Mouse (Mus musculus) limb, embryonic 14.5 days (tissue): Measurements from ENCODE around the gene Cdc42bpa. TPM values are rescaled to one million over a fixed set of nuclear protein-coding genes. Genes with fewer than 3 reads are reported as not detected.

Experiments used
- ATAC-seq: fragments of 200-750 bp; cut with Nextera tagmentation; 2 replicates; pipeline ENCODE4 v1.8.0; 2017; ENCODE audit warnings: low read depth, moderate number of reproducible peaks, moderate TSS enrichment; ENCODE audit not compliant: low FRiP score
- DNase-seq: peaks from one replicate; pipeline ENCODE4 v3.0.0-alpha.2; 2015; ENCODE audit warnings: low spot score
- H3K27ac ChIP-seq: fragments of 300-500 bp; sonication (generic); replicated peaks from 2 replicates; pipeline ENCODE4 v1.5.1; 2014; ENCODE audit warnings: low read depth, mild to moderate bottlenecking, low read length, moderate library complexity, mixed read lengths
- H3K27me3 ChIP-seq: fragments of 300-500 bp; sonication (generic); 2 replicates; pipeline ENCODE4 v1.6.1; 2014; ENCODE audit warnings: low read length, mixed read lengths; ENCODE audit not compliant: control insufficient read depth, insufficient read depth
- H3K36me3 ChIP-seq: fragments of 300-500 bp; sonication (generic); 2 replicates; pipeline ENCODE4 v1.6.1; 2014; ENCODE audit warnings: mild to moderate bottlenecking, low read length, moderate library complexity, mixed read lengths; ENCODE audit not compliant: control insufficient read depth, insufficient read depth
- H3K4me1 ChIP-seq: fragments of 300-500 bp; sonication (generic); 2 replicates; pipeline ENCODE4 v1.6.1; 2014; ENCODE audit warnings: antibody characterized with exemption, low read length, mixed read lengths; ENCODE audit not compliant: control insufficient read depth, insufficient read depth
- H3K4me2 ChIP-seq: fragments of 300-500 bp; sonication (generic); replicated peaks from 2 replicates; pipeline ENCODE4 v1.6.1; 2014; ENCODE audit warnings: low read depth, mild to moderate bottlenecking, low read length, moderate library complexity; ENCODE audit not compliant: severe bottlenecking
- H3K4me3 ChIP-seq: fragments of 300-500 bp; sonication (generic); replicated peaks from 2 replicates; pipeline ENCODE4 v1.5.1; 2014; ENCODE audit warnings: low read length
- H3K9ac ChIP-seq: fragments of 300-500 bp; sonication (generic); 2 replicates; pipeline ENCODE4 v1.6.1; 2014; ENCODE audit warnings: mild to moderate bottlenecking, low read depth, low read length, moderate library complexity; ENCODE audit not compliant: severe bottlenecking
- H3K9me3 ChIP-seq: fragments of 300-500 bp; sonication (generic); 2 replicates; pipeline ENCODE4 v1.6.1; 2016; ENCODE audit warnings: low read length; ENCODE audit not compliant: control insufficient read depth
- POLR2A ChIP-seq: fragments of 200-500 bp; IDR thresholded peaks from 2 replicates; pipeline ENCODE4 v1.8.0; 2012; ENCODE audit warnings: inconsistent platforms, mild to moderate bottlenecking, moderate library complexity, borderline replicate concordance; ENCODE audit not compliant: insufficient read depth, insufficient read length; ENCODE audit errors: extremely low read depth
- WGBS: fragments of 180-500 bp; shearing (Covaris S2); extraction: QIAGEN DNeasy Blood & Tissue Kit; methylation state at CpG from one replicate; pipeline ENCODE4 v1.1.7; 2014; 5-methylcytosine and 5-hydroxymethylcytosine counted together
- polyA plus RNA-seq, 2 experiments: library from polyadenylated mRNA; depleted of rRNA in 1 of 2; stranded (reverse) in 1 of 2; unstranded in 1 of 2; fragments of >200 nt; fragmentation: Nextera tagmentation in 1 of 2; extraction: Ambion mirVana in 1 of 2; gene quantifications; 2 replicates each; pipeline versions ENCODE4 v1.2.1 to v1.2.3; 2012 to 2014

Gene Cdc42bpa
- polyA plus RNA-seq, 2 experiments: 16.8 to 29.1 TPM

DNA sequence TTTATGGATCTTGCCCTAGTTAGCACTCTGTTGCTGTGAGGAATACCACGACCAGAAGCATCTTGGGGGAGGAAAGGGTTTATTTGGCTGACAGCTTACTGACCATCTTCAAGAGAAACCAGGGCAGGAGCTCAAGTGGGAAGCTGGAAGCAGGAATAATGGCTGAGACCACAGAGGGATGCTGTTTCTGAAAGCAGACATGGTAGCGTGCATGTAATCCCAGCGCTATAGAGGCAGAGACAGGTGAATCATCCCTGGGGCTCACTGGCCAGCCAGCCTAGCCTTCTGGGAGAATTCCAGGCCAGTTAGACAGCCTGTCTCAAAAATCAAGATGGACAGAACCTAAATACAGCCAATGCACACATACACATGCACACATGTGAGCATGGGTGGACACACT lies 26.2 kb upstream of the Cdc42bpa start:
- no peak for TF ChIP-seq POLR2A
- ATAC-seq (no peak), DNase-seq (no peak)
- Histone ChIP-seq H3K4me3 (no peak overlapping the region), H3K4me1 (no peaks in the 10 kb centered on the region), H3K9me3 (no peaks in the 10 kb centered on the region), H3K27ac (no peak overlapping the region), H3K9ac (no peak overlapping the region), H3K36me3 (no peaks in the 10 kb centered on the region), H3K4me2 (no peak overlapping the region), H3K27me3 (no peaks in the 10 kb centered on the region)
- 77% methylated on average over 3 of the region's 3 CpGs for WGBS

- WGBS: 73% methylated on average over 23 of the region's 23 CpGs
- no peaks in the 10 kb centered on the region for H3K4me1 ChIP-seq
- no peak overlapping the region for H3K4me3 ChIP-seq
- H3K36me3 ChIP-seq: no peaks in the 10 kb centered on the region
- ATAC-seq: no peak
- no peak for TF ChIP-seq POLR2A
- H3K27ac ChIP-seq: no peak overlapping the region
- no peak overlapping the region for H3K9ac ChIP-seq
- no peak for DNase-seq
- no peaks in the 10 kb centered on the region for H3K27me3 ChIP-seq
- H3K4me2 ChIP-seq: no peak overlapping the region
- no peaks in the 10 kb centered on the region for H3K9me3 ChIP-seq
These were observed 20.0 kb upstream of the Cdc42bpa start for GRCm38 (mm10) chr1:179940071-179940786.

DNA sequence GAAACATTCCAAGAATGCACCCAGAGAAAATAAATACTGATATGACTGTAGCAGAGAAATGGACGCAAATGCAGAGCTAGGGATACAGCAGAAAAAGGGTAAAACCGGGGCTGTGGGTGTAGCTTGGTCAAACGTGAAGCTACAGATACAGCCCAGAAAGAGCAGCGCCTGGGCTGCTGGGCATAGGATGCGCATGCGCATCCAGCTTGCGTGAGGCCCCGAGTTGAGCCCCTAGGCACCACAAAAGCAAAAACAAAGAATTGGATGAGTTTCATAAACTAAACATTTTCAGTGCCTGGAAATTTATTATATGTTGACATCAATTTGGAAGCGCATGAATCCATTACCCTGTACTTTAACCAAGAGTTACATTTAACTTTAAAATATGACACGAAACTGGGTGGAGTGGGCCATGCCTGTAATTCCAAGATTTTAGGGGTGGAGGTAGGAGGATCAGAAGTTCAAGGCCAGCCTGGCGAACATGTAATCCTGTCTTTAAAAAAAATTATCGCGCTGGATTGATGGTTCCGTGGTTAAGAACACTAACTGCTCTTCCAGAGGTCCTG lies 19.4 kb upstream of the Cdc42bpa start:
- H3K27ac ChIP-seq: no peak overlapping the region
- H3K9me3 ChIP-seq: no peaks in the 10 kb centered on the region
- H3K4me1 ChIP-seq: no peaks in the 10 kb centered on the region
- 90% methylated on average over 14 of the region's 14 CpGs for WGBS
- ATAC-seq: no peak
- H3K27me3 ChIP-seq: no peaks in the 10 kb centered on the region
- no peak overlapping the region for H3K9ac ChIP-seq
- H3K4me3 ChIP-seq: no peak overlapping the region
- no peak for DNase-seq
- no peak overlapping the region for H3K4me2 ChIP-seq
- TF ChIP-seq POLR2A: no peak
- no peaks in the 10 kb centered on the region for H3K36me3 ChIP-seq

DNA sequence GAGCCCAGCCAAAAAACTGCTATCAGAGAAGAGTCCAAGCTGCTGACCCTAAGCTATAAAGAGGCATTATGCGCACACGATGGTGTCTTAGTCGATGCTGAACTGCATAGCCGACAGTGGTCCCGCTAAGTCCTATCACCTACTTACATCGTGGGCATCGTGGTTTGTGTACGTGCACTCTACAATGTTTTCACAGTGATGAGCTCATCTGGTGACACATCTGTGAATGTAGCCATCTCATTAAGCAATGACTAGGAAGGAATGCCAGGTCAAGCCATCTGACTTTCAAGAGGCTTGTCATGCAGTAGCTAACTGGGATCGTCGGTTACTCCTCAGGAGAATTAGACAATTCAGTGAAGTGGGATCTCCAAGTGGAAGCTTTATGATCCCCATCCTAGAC lies 15.3 kb upstream of the Cdc42bpa start:
- Histone ChIP-seq H3K4me3 (no peak overlapping the region), H3K9me3 (no peaks in the 10 kb centered on the region), H3K27me3 (no peaks in the 10 kb centered on the region), H3K4me1 (no peaks in the 10 kb centered on the region; the same call in 1 of the 2 replicates), H3K4me2 (no peak overlapping the region), H3K9ac (no peak overlapping the region), H3K36me3 (no peaks in the 10 kb centered on the region), H3K27ac (no peak overlapping the region)
- no peak for TF ChIP-seq POLR2A
- DNase-seq (no peak), ATAC-seq (no peak)
- WGBS: 93% methylated on average over 10 of the region's 10 CpGs

GRCm38 (mm10) chr1:179946616-179947015 lies 13.7 kb upstream of the Cdc42bpa start:
- no peaks in the 10 kb centered on the region for H3K27me3 ChIP-seq
- H3K4me1 ChIP-seq: no peaks in the 10 kb centered on the region; the same call in 1 of the 2 replicates
- no peak overlapping the region for H3K9ac ChIP-seq
- no peaks in the 10 kb centered on the region for H3K36me3 ChIP-seq
- no peak overlapping the region for H3K4me3 ChIP-seq
- WGBS: 32% methylated on average over 2 of the region's 2 CpGs
- DNase-seq (no peak), ATAC-seq (no peak)
- H3K9me3 ChIP-seq: no peaks in the 10 kb centered on the region
- no peak overlapping the region for H3K27ac ChIP-seq
- no peak overlapping the region for H3K4me2 ChIP-seq
- TF ChIP-seq POLR2A: no peak

DNA sequence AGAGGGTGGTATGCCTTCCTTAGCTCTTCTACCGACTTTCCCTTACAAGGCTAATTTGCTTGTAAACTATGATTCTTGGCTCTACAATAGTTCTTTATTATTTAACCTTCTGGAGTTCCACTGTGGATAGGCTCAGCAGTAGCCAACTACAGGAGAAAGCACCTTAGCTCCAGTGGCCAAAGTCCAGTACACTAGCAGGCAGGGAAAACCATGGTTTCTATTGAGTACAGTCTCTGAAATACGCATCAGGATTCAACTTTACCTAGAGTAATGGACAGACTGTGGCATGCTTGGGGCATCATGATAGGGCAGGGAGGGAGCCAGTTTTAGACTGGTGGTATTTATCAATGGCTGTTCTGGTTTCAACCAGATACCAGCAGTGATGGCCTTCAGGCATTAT lies 12.6 kb upstream of the Cdc42bpa start:
- H3K4me1 ChIP-seq: no peaks in the 10 kb centered on the region; the same call in 1 of the 2 replicates
- no peak overlapping the region for H3K9ac ChIP-seq
- ATAC-seq: no peak
- no peaks in the 10 kb centered on the region for H3K27me3 ChIP-seq
- H3K36me3 ChIP-seq: no peaks in the 10 kb centered on the region
- no peak overlapping the region for H3K4me3 ChIP-seq
- no peak for DNase-seq
- 78% methylated on average over 2 of the region's 2 CpGs for WGBS
- no peak overlapping the region for H3K4me2 ChIP-seq
- H3K9me3 ChIP-seq: no peaks in the 10 kb centered on the region
- TF ChIP-seq POLR2A: no peak
- H3K27ac ChIP-seq: no peak overlapping the region
